Mouse (Mus musculus) cerebellum, adult 2 months (tissue): ENCODE data around the gene Zglp1. TPM values are rescaled to one million over a fixed set of nuclear protein-coding genes. Genes with fewer than 3 reads are reported as not detected.

Experiments
- DNase-seq, 2 experiments: peaks; one replicate each; pipeline ENCODE4 v3.0.0; 2021
- H3K27ac ChIP-seq: fragments of 200-500 bp; 2 replicates; pipeline ENCODE4 v1.5.1; 2012; ENCODE audit warnings: low read length, control low read depth, inconsistent platforms; ENCODE audit not compliant: insufficient read depth
- H3K27me3 ChIP-seq: fragments of 200-500 bp; 2 replicates; pipeline ENCODE4 v1.6.1; 2012; ENCODE audit warnings: inconsistent platforms, mild to moderate bottlenecking, low read length, moderate library complexity; ENCODE audit not compliant: control insufficient read depth, insufficient read depth
- H3K4me1 ChIP-seq: fragments of 200-500 bp; 2 replicates; pipeline ENCODE4 v1.6.1; 2011; ENCODE audit warnings: low read length; ENCODE audit not compliant: control insufficient read depth, insufficient read depth
- H3K4me3 ChIP-seq: fragments of 200-500 bp; replicated peaks from 2 replicates; pipeline ENCODE3; 2011; ENCODE audit warnings: mild to moderate bottlenecking, low read depth, low read length, control low read depth; ENCODE audit not compliant: insufficient read depth
- CTCF ChIP-seq: fragments of 200-500 bp; IDR thresholded peaks from 2 replicates; pipeline ENCODE4 v1.5.1; 2011; ENCODE audit warnings: low read depth, mild to moderate bottlenecking, control low read depth, low read length, moderate library complexity, borderline replicate concordance; ENCODE audit not compliant: insufficient read depth
- POLR2A ChIP-seq: fragments of 200-500 bp; IDR thresholded peaks from 2 replicates; pipeline ENCODE4 v1.6.1; 2011; ENCODE audit warnings: low read length, control low read depth, borderline replicate concordance; ENCODE audit not compliant: insufficient read depth
- WGBS: fragments of 180-500 bp; shearing (Covaris S2); methylation state at CpG from one replicate; pipeline ENCODE4 v1.1.7; 2018; 5-methylcytosine and 5-hydroxymethylcytosine counted together
- polyA plus RNA-seq: library from polyadenylated mRNA; depleted of rRNA; stranded (reverse); fragments of >200 nt; gene quantifications from 2 replicates; pipeline ENCODE4 v1.2.3, GENCODE M21; 2012

The Zglp1 gene
- polyA plus RNA-seq, 1 experiment = 1.0 TPM

- H3K27me3 ChIP-seq = no peaks in the 10 kb centered on the region; the same call in 1 of the 2 replicates
- H3K27ac ChIP-seq = no peak overlapping the region
- TF ChIP-seq POLR2A (no peak), CTCF (no peak)
- no peak overlapping the region for H3K4me3 ChIP-seq
- H3K4me1 ChIP-seq = peaks cover 5% of the 10 kb centered on the region
- WGBS = 39% methylated on average over 8 of the region's 8 CpGs
- no peak for DNase-seq
These were observed 39.1 kb downstream of the Zglp1 start for GRCm38 (mm10) chr9:21027774-21028290.

- H3K4me3 ChIP-seq = no peak overlapping the region
- no peak for TF ChIP-seq CTCF
- peaks cover 5% of the 10 kb centered on the region for H3K4me1 ChIP-seq
- H3K27me3 ChIP-seq = no peaks in the 10 kb centered on the region; the same call in 1 of the 2 replicates
- DNase-seq = no peak
- WGBS = 68% methylated on average over 12 of the region's 12 CpGs
- H3K27ac ChIP-seq = no peak overlapping the region
These were observed 40.0 kb downstream of the Zglp1 start for GRCm38 (mm10) chr9:21026849-21027248.

GRCm38 (mm10) chr9:21025258-21025810, 41.6 kb downstream of the Zglp1 start:
- 71% methylated on average over 19 of the region's 19 CpGs for WGBS
- no peak for DNase-seq
- TF ChIP-seq CTCF = no peak
- TF ChIP-seq POLR2A = no peak
- Histone ChIP-seq H3K4me3 (no peak overlapping the region), H3K27ac (no peak overlapping the region), H3K27me3 (no peaks in the 10 kb centered on the region; the same call in 1 of the 2 replicates), H3K4me1 (peaks cover 5% of the 10 kb centered on the region)

- no peak overlapping the region for H3K27ac ChIP-seq
- TF ChIP-seq POLR2A = no peak
- no peak for TF ChIP-seq CTCF
- no peaks in the 10 kb centered on the region for H3K27me3 ChIP-seq
- WGBS = 83% methylated on average over 1 of the region's 1 CpGs
- H3K4me3 ChIP-seq = no peak overlapping the region
- H3K4me1 ChIP-seq = no peaks in the 10 kb centered on the region
- DNase-seq = no peak
These were observed 44.2 kb downstream of the Zglp1 start for GRCm38 (mm10) chr9:21022726-21023125.

GRCm38 (mm10) chr9:21022288-21022687, 44.6 kb downstream of the Zglp1 start:
- DNase-seq = no peak
- H3K4me1 ChIP-seq = no peaks in the 10 kb centered on the region
- 56% methylated on average over 6 of the region's 6 CpGs for WGBS

GRCm38 (mm10) chr9:21021363-21021762, 45.5 kb downstream of the Zglp1 start:
- TF ChIP-seq CTCF (no peak), POLR2A (no peak)
- H3K4me3 ChIP-seq = no peak overlapping the region
- H3K4me1 ChIP-seq = no peaks in the 10 kb centered on the region
- no peak overlapping the region for H3K27ac ChIP-seq
- WGBS = 65% methylated on average over 3 of the region's 3 CpGs
- 0 out of 2 replicates have a peak, but pooled peaks cover 2% of the 10 kb centered on the region for H3K27me3 ChIP-seq
- DNase-seq = no peak

More at GRCm38 (mm10) chr9:21022288-21022687, 44.6 kb downstream of the Zglp1 start:
- TF ChIP-seq CTCF = no peak
- TF ChIP-seq POLR2A = no peak
- Histone ChIP-seq H3K4me3 (no peak overlapping the region), H3K27me3 (no peaks in the 10 kb centered on the region), H3K27ac (no peak overlapping the region)

GRCm38 (mm10) chr9:21018600-21018999, 48.3 kb downstream of the Zglp1 start:
- H3K4me3 ChIP-seq = no peak overlapping the region
- H3K27me3 ChIP-seq = peaks cover 2% of the 10 kb centered on the region; the same call in 1 of the 2 replicates
- no peaks in the 10 kb centered on the region for H3K4me1 ChIP-seq
- DNase-seq = no peak
- no peak overlapping the region for H3K27ac ChIP-seq
- TF ChIP-seq POLR2A (no peak), CTCF (no peak)
- 76% methylated on average over 2 of the region's 2 CpGs for WGBS

GRCm38 (mm10) chr9:21017177-21017575, 49.7 kb downstream of the Zglp1 start:
- 21% methylated on average over 4 of the region's 4 CpGs for WGBS
- no peak overlapping the region for H3K27ac ChIP-seq
- TF ChIP-seq CTCF (no peak), POLR2A (no peak)
- DNase-seq = no peak
- H3K4me3 ChIP-seq = no peak overlapping the region
- H3K4me1 ChIP-seq = no peaks in the 10 kb centered on the region
- peaks cover 2% of the 10 kb centered on the region; the same call in 1 of the 2 replicates for H3K27me3 ChIP-seq
